Mouse (Mus musculus): ENCODE results near the gene Gm37596.
"Not testable (repeated sequence)": the region's sequence is repeated elsewhere in the genome, so short reads cannot be mapped to it uniquely, and the experiment has no call there.

Gm37596 gene

GRCm38 (mm10) chr3:93692970-93693369, at the start of gene Gm37596:
TSS of gene Gm37596 (minus strand) at chr3:93693070.
- DNase-seq (ENCODE audit: low spot score in 2 of 2), result not testable (repeated sequence)

GRCm38 (mm10) chr3:93708969-93709637, 16.2 kb upstream of the Gm37596 start:
- not testable (repeated sequence) for DNase-seq (ENCODE audit: low spot score in 2 of 2)

GRCm38 (mm10) chr3:93676210-93676609, 16.7 kb downstream of the Gm37596 start, which contains the start of gene Tdpoz1:
TSS of gene Tdpoz1 (minus strand) at chr3:93676310.
- DNase-seq (ENCODE audit: low spot score in 2 of 2), result not testable (repeated sequence)

GRCm38 (mm10) chr3:93670805-93671503, 21.9 kb downstream of the Gm37596 start:
- DNase-seq (ENCODE audit: low spot score in 2 of 2), result not testable (repeated sequence)

- DNase-seq (ENCODE audit: low spot score in 2 of 2), result no peak
Measured at GRCm38 (mm10) chr3:93654260-93654659, 38.6 kb downstream of the Gm37596 start.

GRCm38 (mm10) chr3:93652586-93652985, 40.3 kb downstream of the Gm37596 start, which contains the start of gene Tdpoz2:
TSS of gene Tdpoz2 (minus strand) at chr3:93652686.
- DNase-seq (ENCODE audit: low spot score in 2 of 2), result no peak

Measured in natural killer cell, adult 2 months (primary cell).